Mouse (Mus musculus): ENCODE results near the gene Parp8.
"Not testable (repeated sequence)": the region's sequence is repeated elsewhere in the genome, so short reads cannot be mapped to it uniquely, and the experiment has no call there.

Parp8 gene

GRCm38 (mm10) chr13:116962480-116963462, 62.6 kb downstream of the Parp8 start:
- no peak for DNase-seq (ENCODE audit: low spot score in 2 of 2)

DNA sequence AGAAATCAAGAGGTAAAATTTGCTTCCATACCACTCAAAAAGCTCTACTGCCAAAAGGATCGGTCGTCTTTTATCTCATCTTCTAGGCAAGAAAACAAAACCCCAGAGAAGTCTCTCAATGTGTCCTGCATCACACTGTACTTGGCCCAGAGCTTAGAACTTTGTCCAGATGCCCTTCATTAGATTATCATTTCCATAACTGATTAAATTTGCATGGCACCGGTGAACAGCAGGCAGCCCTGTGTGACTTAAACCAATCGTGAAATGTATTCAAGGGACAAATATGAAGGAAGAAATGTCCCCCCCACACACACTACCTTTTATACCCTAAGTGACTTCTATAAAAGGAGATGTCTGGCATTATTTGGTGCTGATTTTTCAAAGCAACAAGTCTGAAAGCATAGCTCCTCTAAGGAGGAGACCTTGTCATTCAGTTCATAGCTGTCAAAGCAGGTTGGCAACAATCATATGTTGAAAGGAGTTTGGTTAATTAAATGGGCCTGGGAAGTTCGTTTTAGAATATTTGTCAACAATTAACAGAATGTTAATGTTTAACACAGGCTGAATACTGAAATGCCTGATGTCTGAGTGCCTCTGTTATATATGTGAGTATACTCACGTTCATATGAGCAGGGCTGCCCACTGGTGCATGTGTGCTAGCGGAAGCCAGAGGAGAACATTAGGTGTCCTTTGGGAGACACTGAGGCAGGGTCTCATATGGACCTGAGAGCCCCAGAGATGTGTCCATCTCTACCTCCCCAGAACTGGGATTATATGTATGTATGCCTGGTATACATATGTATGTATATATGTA, 66.4 kb downstream of the Parp8 start:
- DNase-seq (ENCODE audit: low spot score in 2 of 2), result no peak

DNA sequence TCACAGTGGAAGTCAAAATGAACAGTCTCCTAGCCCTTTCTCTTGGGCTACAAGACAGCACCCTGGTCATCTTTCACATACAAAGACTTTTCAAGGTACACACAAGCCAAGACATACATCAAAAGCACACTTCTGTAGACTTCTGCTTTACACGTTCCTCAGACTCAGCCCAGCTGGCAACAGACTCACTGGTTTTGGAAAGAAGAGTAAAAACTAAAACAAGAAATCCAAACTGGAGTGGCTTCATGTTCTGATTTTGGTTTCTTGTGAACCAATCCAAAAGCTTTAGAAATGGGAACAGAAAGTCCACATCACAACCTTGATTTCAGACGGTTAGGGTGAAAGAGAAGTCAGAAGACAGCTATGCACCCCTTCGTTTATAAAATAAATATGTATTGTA, 67.8 kb downstream of the Parp8 start:
- no peak for DNase-seq (ENCODE audit: low spot score in 2 of 2)

GRCm38 (mm10) chr13:116951336-116951735, 74.0 kb downstream of the Parp8 start:
- DNase-seq (ENCODE audit: low spot score in 2 of 2), result no peak

DNA sequence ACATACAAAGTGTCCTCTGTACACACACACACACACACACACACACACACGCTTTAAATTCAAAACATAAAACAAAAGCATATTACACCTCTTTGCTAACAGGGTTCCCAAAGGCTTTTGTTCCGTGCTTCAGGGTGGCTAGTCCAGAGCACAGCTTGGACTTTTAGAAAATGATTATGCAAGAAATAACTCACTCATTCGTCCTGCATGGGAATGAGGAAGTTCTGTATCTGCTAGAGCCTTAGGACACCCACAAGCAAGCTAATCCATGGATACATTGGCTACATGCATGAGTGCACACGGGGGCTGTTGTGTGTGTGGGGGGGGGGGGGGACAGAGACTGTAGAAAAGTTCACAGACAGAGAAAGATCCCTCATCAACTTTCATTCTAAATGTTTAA, 75.8 kb downstream of the Parp8 start:
- DNase-seq (ENCODE audit: low spot score in 2 of 2), result no peak

GRCm38 (mm10) chr13:116949056-116949455, 76.3 kb downstream of the Parp8 start:
- no peak for DNase-seq (ENCODE audit: low spot score in 2 of 2)

DNA sequence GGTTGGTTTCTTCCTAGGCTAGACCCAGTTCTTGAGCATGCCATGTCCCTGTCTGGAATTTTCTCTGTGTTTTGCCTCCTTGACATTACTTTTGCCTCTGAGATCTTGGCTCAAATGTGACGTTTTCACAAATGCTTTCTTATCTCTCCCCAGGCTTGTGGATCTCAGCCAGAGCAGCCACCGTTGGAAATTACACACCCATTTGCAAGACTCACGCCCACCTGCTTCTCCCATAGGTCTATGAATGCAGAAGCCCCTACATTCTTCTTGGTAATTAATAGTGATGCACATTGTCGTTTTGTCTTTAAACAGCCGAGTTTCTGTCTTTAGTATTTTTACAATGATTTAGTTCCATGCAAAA, 77.1 kb downstream of the Parp8 start:
- DNase-seq (ENCODE audit: low spot score in 2 of 2), result no peak

GRCm38 (mm10) chr13:116947611-116948298, 77.6 kb downstream of the Parp8 start:
- no peak for DNase-seq (ENCODE audit: low spot score in 2 of 2)

DNA sequence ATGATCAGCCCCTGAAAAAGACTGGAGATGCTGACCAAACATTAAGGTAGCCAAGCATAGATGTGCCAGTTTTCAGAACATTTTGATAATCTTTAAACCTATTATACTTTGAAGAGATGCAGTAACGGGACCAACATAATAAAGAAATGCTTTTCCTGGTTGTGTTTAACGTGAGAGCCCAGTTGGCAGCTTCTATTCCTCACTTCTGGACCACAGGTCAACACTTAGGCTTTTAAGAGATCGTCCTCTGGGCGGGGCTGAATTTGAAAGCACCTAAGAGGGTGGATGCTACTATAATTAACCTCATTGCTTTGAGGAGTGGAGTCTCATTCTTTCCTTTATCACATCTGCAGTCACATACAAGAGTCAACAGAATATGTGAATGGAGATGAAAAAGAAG, 78.8 kb downstream of the Parp8 start:
- DNase-seq (ENCODE audit: low spot score in 2 of 2), result no peak

GRCm38 (mm10) chr13:116941280-116942015, 83.9 kb downstream of the Parp8 start:
- DNase-seq (ENCODE audit: low spot score in 2 of 2), result no peak

DNA sequence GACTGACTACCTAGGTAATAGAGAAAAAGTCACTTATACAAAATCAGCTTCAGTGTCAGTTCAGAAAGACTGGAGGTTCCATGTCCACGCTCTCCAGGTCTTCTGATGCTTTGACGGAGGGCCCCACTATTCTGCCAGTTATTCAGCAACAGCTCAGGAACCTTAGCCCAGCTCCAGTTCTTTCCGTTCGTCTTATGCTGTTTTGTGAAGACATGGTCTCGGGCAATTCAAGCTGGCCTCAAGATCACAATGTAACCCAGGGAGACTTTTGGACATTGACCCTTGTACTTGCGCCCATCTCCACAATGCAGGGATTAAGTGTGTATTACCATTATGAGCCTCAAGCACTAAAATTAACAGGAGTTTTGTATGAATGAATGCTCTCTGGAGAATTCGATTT, 84.6 kb downstream of the Parp8 start:
- no peak for DNase-seq (ENCODE audit: low spot score in 2 of 2)

DNA sequence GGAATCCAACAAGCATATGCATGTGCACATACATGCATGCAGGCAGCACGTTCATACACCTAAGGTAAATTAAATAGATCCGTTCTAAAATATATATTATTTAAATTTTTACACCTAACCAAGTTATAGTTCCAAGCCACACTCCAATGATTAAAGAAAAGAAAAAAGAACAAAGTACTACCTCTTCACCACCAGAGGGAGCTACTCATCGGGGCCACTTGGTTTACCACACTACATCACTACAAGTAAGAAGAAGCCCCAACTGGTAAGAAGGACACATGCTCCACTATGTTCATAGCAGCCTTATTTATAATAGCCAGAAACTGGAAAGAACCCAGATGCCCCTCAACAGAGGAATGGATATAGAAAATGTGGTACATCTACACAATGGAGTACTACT, 88.3 kb downstream of the Parp8 start:
- not testable (repeated sequence) for DNase-seq (ENCODE audit: low spot score in 2 of 2)

GRCm38 (mm10) chr13:116917387-116917930, 107.9 kb downstream of the Parp8 start:
- no peak for DNase-seq (ENCODE audit: low spot score in 2 of 2)

DNA sequence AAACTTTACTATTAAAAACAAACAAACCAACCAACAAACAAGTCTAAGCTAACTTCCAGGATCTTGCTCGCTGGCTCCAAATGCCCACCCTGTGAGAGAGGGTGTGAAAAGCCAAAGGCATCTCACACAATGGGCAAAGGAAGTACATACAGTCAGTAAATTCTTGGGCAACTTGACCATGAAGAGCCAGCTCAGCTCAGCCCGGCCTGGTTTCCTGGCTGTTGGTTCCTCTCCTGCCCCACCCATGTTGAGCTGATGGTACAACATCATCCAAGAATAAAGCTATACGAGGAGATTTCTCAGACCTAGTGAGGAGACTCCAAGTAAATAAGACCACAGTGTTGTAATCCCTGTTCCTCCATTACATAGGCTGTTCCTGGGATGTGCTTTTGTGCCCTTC, 117.1 kb downstream of the Parp8 start:
- no peak for DNase-seq (ENCODE audit: low spot score in 2 of 2)

GRCm38 (mm10) chr13:116903394-116903793, 121.9 kb downstream of the Parp8 start:
- DNase-seq (ENCODE audit: low spot score in 2 of 2), result no peak

GRCm38 (mm10) chr13:116898395-116898794, 126.9 kb downstream of the Parp8 start:
- no peak for DNase-seq (ENCODE audit: low spot score in 2 of 2)

DNA sequence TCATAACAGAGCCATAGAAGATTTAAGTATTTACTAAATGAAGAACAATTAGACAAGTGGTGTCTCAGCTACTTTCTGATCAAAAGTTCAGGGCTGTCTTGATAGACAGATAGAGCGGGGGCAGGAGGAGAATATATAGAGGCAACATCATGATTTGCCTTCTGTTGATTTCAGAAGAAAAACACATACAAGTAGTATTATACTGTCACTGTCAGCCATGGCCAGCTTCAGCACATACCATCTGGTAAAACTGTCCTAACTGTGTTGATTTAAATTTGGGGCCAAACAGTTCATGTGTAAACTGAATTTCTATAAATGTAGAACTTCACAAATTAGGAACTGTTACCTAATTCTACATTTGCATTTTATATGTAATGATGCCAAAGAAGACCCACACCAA, 127.6 kb downstream of the Parp8 start:
- no peak for DNase-seq (ENCODE audit: low spot score in 2 of 2)

GRCm38 (mm10) chr13:116884422-116884942, 140.9 kb downstream of the Parp8 start:
- DNase-seq (ENCODE audit: low spot score in 2 of 2), result no peak

DNA sequence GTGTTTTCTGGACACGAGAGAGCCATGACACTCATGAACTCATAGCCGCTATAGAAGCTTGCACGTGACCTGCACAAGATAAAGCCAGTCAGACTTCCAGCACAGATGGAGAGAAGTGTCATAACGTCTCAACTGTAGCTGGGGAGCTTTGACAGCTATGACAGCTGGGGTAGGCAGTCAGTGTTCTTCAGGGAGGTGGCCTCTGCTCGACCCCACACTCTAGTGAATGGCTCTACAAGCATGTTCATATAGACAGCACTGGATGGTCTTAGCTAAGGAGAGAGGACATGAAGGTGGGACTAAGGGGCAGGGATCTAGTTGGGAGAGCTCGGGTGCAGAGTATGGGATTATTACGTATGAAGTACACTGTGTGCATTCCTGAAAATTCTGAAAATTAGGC, 143.1 kb downstream of the Parp8 start:
- no peak for DNase-seq (ENCODE audit: low spot score in 2 of 2)

DNA sequence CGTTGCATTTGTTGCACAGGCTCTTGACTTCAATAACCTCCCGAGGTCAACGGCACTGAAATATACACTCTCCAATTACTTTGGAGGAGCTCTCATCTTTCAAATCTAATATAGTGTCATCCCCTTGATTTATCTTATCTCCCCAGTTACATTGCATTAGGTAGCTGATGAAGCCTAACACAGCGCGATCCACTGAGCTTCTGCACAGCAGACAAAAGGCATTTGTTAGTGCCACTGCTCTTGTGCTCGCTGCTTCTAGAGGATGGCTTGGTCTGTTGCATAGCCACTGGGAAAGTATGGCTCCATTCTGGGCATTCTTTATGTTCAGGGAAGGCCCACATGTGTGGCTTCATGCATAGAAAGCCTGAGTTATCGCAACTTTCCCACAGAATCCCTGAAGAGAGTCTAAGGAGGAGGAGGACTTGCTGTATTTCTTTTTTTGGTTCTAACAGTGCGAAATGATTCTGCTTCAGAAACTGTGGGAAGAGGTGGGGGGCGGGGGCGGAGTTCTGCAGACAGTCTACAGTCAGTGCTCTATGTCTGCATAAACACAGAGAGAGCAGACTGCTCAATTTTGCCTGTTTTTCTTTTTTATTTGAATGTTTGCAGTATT, 145.7 kb downstream of the Parp8 start:
- DNase-seq (ENCODE audit: low spot score in 2 of 2), result peak in 1 of 2 experiments; percentile 13

All from right cerebral cortex, postnatal 36 days (tissue).